Mouse (Mus musculus) retina, postnatal 7 days (tissue): ENCODE data around the gene Uchl4.
"Not testable (repeated sequence)": the region's sequence is repeated elsewhere in the genome, so short reads cannot be mapped to it uniquely, and the experiment has no call there.

ENCODE experiments used
- DNase-seq: peaks from one replicate; pipeline ENCODE4 v3.0.0-alpha.2; 2012; ENCODE audit warnings: low read depth, low spot score

The Uchl4 gene

DNA sequence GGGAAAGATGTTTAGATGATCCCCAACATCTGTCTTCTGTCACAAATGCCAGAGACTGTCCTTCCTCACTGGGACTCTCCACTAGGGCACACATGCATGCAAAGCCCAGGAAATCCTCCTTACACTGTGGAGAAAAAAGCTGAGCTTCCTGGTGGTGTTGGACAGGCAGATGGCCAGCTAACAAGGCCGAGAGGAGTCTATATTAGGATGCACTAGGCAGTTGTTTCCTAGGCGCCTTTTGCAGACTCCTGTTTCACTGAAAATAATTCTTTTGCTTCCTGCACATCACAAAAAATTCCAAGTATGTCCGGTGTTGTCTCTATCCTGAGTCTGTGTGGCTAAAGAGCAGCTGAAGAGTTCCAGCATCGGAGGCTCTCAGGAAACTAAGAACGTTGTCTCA is 3.8 kb upstream of the Uchl4 start:
- no peak for DNase-seq

DNA sequence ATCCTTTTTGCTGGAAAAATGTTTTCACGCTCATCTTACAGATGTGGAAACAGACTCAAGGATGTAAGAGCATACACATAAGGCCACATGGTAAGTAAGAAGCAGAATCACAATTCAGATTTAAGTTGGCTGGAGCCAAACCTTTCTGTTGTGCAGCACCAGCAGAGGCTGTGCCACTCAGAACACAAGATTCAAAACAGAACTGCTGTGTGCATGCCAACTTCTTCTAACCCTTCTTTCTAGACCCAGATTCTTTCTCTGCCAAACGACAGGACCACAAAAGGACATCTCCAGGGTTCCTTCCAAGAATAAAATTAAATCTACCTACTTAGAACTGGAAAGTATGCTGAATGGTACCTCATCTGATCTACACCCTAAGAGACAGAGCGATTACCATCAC is 3.3 kb upstream of the Uchl4 start:
- DNase-seq = no peak

- no peak for DNase-seq
These were observed 2.6 kb upstream of the Uchl4 start for GRCm38 (mm10) chr9:64232257-64232957.

- DNase-seq = no peak
These were observed 1.3 kb upstream of the Uchl4 start for GRCm38 (mm10) chr9:64233656-64234055.

DNA sequence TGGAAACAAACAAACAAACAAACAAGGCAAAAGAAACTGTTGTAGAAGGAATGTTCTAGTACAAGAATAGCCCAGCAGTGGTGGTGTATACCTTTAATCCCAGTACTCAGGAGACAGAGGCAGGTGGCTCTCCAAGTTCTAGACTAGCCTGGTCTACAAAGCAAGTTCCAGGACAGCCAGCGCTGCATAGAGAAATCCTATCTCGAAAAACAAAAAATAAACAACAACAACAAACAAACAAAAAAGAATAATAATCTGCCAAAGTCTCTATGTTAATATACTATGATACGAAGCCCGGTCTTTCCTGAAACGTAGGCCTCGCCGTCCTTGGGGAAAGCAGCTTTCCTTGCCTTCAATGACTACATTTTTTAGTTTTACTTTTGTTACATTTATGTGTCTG is 1.1 kb downstream of the Uchl4 start:
- no peak for DNase-seq

- DNase-seq = no peak
These were observed 5.1 kb downstream of the Uchl4 start for GRCm38 (mm10) chr9:64240116-64240515.

- DNase-seq = no peak
These were observed 5.7 kb downstream of the Uchl4 start for GRCm38 (mm10) chr9:64240681-64241080.

GRCm38 (mm10) chr9:64242381-64242831 is 7.4 kb downstream of the Uchl4 start:
- no peak for DNase-seq

DNA sequence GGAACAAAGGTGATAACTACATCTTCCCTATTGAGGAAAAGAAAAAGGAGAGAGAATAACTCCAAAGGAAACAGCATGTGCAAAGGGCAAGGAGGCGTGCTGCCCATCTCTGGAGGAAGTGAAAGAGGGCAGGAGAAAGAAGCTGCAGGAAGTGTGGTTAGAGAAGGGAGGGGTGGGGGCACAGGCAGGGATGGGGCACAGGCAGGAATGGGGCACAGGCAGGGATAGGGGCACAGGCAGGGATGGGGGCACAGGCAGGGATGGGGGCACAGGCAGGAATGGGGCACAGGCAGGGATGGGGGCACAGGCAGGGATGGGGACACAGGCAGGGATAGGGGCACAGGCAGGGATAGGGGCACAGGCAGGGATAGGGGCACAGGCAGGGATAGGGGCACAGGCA is 14.4 kb downstream of the Uchl4 start:
- DNase-seq = no peak

DNA sequence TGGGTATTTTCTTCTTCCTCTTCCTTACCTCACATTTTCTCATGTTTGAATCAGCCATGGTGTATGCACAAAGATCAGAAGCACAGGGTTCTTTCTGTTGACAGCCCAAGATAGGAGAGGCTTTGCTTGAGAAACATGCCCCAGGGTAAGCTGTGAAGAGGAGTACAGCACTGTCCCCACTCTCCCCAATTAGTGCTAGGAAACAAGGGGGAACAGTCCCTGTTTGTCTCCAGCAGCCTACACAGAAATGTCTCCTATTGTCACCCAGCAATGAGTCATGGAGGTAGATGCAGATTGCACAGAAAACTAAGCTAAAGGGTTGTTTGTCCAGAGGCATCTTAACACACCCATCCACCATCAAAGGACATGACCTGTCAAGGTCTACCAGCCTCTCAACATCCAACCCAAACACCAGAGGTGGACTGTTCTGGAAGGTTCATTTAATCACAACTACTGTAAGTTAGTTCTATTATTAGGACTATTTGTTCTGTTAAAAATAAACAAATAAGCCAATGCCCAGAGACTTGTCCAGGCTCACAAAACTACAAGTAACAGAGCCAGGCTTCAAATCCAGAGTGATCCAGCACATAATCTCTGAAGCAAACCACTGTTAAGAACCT is 15.2 kb downstream of the Uchl4 start:
- no peak for DNase-seq

- no peak for DNase-seq
These were observed 17.6 kb downstream of the Uchl4 start for GRCm38 (mm10) chr9:64252591-64253020.

- DNase-seq = peak; percentile 100
These were observed 18.3 kb downstream of the Uchl4 start, which contains the start of gene Map2k1 for GRCm38 (mm10) chr9:64253021-64253904. TSS of gene Map2k1 (minus strand) at chr9:64253631.

DNA sequence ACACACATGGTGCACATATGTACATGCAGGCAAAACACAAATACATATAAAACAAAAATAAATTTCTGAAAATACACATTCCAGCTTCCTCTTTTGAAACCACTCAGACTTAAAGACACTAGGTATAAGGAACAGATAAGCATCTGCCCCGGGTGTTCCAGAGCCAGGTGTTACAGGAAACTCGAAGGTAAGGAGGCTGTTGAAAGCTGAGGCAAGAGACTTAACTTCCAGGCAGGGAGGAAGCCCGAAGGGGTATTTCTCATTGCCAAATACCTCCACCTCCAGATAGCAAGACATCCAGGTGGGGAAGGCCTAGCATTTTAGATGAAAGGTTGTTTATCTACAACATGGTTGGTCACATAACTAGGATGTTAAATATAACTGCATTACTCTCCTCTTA is 20.4 kb downstream of the Uchl4 start:
- no peak for DNase-seq

DNA sequence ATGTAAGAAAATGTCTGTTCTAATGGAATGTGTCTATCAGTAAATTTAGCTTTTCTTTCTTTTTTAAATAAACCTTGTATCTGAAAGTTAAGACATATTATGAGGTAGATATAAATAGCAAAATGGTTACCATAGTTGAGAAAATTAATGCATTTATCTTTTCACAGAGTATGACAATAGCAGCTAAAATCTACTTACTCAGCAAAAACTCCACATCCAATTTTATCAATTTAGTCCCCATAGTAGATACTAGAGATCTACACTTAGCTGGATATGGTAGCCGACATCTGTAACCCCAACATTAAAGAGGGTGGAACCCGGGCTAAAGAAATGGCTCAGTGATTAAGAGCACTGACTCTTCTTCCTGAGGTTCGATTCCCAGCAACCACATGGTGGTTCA is 21.2 kb downstream of the Uchl4 start:
- DNase-seq = no peak

DNA sequence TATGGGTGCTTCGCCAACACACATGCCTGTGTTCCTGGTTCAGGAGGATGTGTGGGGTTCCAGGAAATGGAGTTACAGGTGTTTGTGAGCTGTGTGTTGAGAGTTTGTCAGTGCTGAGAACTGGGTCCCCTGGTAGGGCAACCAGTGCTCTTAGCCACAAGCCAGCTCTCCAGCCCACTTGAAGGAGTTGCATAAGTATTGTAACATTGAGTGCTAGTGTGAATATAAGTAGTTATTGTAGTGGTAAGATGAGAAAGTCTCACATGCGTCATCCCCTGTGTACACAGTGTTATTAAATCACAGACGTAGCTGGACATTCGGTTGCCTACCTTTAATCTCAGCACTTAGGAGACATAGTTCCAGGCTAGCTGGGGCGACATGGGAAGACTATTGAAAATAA is 24.9 kb downstream of the Uchl4 start:
- DNase-seq = no peak

GRCm38 (mm10) chr9:64261023-64261422 is 26.0 kb downstream of the Uchl4 start:
- no peak for DNase-seq

GRCm38 (mm10) chr9:64264813-64265212 is 29.8 kb downstream of the Uchl4 start:
- DNase-seq = no peak

- no peak for DNase-seq
These were observed 32.2 kb downstream of the Uchl4 start for GRCm38 (mm10) chr9:64267231-64267630.

DNA sequence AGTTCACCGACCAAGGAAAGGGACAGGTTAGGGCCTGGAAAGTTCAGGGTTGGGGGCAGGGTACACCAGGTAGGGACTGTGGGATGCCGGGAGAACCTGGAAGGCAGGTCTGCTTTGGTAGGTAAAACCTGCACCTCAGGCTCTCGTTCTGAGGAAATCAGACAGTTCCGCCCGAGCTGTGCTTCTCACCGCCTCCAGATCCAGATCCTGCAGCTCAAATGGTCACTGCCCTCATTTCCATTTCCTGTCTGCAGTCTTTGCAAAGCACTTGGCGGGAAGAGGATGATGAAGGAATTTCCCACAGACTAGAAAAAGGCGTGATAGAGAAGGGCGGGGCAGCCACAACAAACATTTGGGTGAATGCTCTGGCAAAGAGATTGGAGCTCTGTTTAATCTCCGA is 33.2 kb downstream of the Uchl4 start:
- no peak for DNase-seq

- not testable (repeated sequence) for DNase-seq
These were observed 33.8 kb downstream of the Uchl4 start for GRCm38 (mm10) chr9:64268836-64269235.

GRCm38 (mm10) chr9:64271249-64271648 is 36.2 kb downstream of the Uchl4 start:
- no peak for DNase-seq

- DNase-seq = no peak
These were observed 37.6 kb downstream of the Uchl4 start for GRCm38 (mm10) chr9:64272611-64273010.
